Mouse (Mus musculus) heart, postnatal 0 days (tissue): Measurements from ENCODE around the gene Dgat2.

Source experiments
- CTCF ChIP-seq: IDR thresholded peaks from 2 replicates; pipeline ENCODE4 v1.5.1; 2016; ENCODE audit warnings: antibody characterized with exemption, control low read depth, low read depth
- EP300 ChIP-seq: IDR thresholded peaks from 2 replicates; pipeline ENCODE4 v1.6.1; 2016; ENCODE audit warnings: antibody characterized with exemption, low read depth

- TF ChIP-seq CTCF (no peak), EP300 (no peak)
Measured at GRCm38 (mm10) chr7:99141919-99142606, 40.5 kb downstream of the Dgat2 start.
